Mouse (Mus musculus): ENCODE data around the gene H2-T22. TPM values are rescaled to one million over a fixed set of nuclear protein-coding genes. Genes with fewer than 3 reads are reported as not detected.

Gene H2-T22
- 187 TPM for total RNA-seq (2023)

DNA sequence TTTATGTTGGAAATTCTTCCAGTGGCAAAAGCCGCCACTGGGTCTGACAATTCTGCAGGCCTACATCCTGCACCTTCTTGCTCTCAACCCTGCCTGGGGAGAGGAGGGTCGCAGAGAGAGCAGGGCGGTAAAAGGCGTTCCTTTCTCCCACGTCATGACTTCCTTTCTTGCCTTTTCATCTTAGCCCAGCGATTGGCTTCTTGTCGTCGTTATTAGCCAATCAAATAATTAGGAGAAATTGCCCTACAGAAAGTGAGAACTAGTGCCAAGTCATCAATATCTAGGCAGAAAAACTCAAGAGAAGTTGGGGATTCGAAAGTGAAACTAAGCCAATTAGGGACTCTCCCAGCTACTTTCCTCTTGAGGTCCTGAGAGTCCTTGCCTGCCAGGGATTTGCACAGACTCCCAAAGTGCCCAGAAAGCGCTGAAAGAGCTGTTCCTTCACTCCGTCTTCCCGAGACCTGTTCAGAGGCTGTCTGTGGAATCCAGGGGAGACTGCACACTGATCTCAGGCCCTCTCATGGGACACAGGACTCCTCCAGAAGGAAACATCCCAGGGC is at the start of gene H2-T22, which contains the start of gene Gm6034:
TSS of gene H2-T22 (minus strand) at position 138 of the 560 bp plus-strand sequence.
TSS of gene Gm6034 (plus strand) at position 352 of the 560 bp plus-strand sequence.

GRCm38 (mm10) chr17:36058362-36058761 is 15.8 kb upstream of the H2-T22 start, which contains the start of gene Gm11127:
Gene Gm11127 (minus strand): TSS chr17:36058371.

GRCm38 (mm10) chr17:36032351-36032875 is 10.1 kb downstream of the H2-T22 start, which contains the start of gene H2-T23:
Gene H2-T23 (minus strand): TSS chr17:36032855.

GRCm38 (mm10) chr17:36020191-36021073 is 22.1 kb downstream of the H2-T22 start, which contains the start of gene H2-T24:
Gene H2-T24 (minus strand): TSS chr17:36020560.

Other genes starting within 250 kb of the H2-T22 start
- 6.3 TPM for gene Ier3, start 221.1 kb downstream of the H2-T22 start, total RNA-seq (2023)
- 46.7 TPM for gene Flot1, start 219.5 kb downstream of the H2-T22 start, total RNA-seq (2023)
- 496 TPM for gene Tubb5, start 204.4 kb downstream of the H2-T22 start, total RNA-seq (2023)
- gene Mdc1, start 201.2 kb downstream of the H2-T22 start, total RNA-seq (2023), result 79.2 TPM
- 19.7 TPM for gene Nrm, start 181.4 kb downstream of the H2-T22 start, total RNA-seq (2023)
- gene Ppp1r18, start 177.2 kb downstream of the H2-T22 start, total RNA-seq (2023), result 272 TPM
- gene Dhx16, start 162.9 kb downstream of the H2-T22 start, total RNA-seq (2023), result 95.2 TPM
- gene 2310061I04Rik, start 145.3 kb downstream of the H2-T22 start, total RNA-seq (2023), result 30.0 TPM
- gene Atat1, start 132.7 kb downstream of the H2-T22 start, total RNA-seq (2023), result 13.5 TPM
- gene Mrps18b, start 126.4 kb downstream of the H2-T22 start, total RNA-seq (2023), result 61.0 TPM
- 184 TPM for gene Ppp1r10, start 126.3 kb downstream of the H2-T22 start, total RNA-seq (2023)
- gene Abcf1, start 73.0 kb downstream of the H2-T22 start, total RNA-seq (2023), result 129 TPM
- 61.6 TPM for gene Gnl1, start 62.9 kb downstream of the H2-T22 start, total RNA-seq (2023)
- gene Prr3, start 62.5 kb downstream of the H2-T22 start, total RNA-seq (2023), result 67.0 TPM
- gene H2-T24, start 22.2 kb downstream of the H2-T22 start, total RNA-seq (2023), result 25.7 TPM
- 302 TPM for gene H2-T23, start 9.9 kb downstream of the H2-T22 start, total RNA-seq (2023)
- gene Gm6034, start 214 bp upstream of the H2-T22 start, total RNA-seq (2023), result 1.3 TPM
- 87.5 TPM for gene Gm11127, start 15.6 kb upstream of the H2-T22 start, total RNA-seq (2023)
- gene Gm19684, start 78.9 kb upstream of the H2-T22 start, total RNA-seq (2023), result 10.8 TPM
- 15.3 TPM for gene Gm7030, start 86.7 kb upstream of the H2-T22 start, total RNA-seq (2023)
- gene Gm8909, start 125.8 kb upstream of the H2-T22 start, total RNA-seq (2023), result not detected
- gene H2-T3, start 147.5 kb upstream of the H2-T22 start, total RNA-seq (2023), result 1.2 TPM
- gene Rpp21, start 215.3 kb upstream of the H2-T22 start, total RNA-seq (2023), result 86.3 TPM
- gene Trim39, start 229.5 kb upstream of the H2-T22 start, total RNA-seq (2023), result 85.3 TPM
- gene H2-M10.2, start 243.7 kb upstream of the H2-T22 start, total RNA-seq (2023), result not detected

Measured in CD4-positive naive resting alpha-beta T cell, adult 57 days (primary cell).